Mouse (Mus musculus) kidney, postnatal 14 days (tissue): ENCODE measurements around the gene 1700001O22Rik.
A peak's percentile ranks its signal among the peaks of the same experiment; 100 is the strongest.

Source experiments
- DNase-seq: peaks from one replicate; pipeline ENCODE4 v3.0.0; 2022; ENCODE audit warnings: mixed read lengths

The 1700001O22Rik gene

DNA sequence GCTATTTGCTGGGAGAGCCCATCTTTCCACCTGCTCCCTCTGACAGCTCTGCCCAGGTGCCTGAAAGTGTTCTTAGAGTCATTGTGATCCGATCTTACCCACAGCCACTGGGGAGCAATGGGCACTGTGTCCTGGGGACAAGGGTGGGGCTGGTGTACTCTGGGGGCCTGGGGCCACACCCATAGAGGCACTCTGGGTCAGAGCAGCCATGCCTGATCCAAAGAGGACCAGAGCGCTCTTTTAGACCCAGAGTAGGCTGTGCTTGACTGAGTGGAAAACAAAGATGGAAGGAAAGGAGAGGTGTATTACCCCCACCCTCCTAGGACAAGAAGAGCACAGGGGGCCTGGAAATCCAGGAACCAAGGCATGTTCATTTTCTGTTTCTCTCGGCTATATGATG, at the start of gene 1700001O22Rik:
Gene 1700001O22Rik (minus strand): TSS at position 58 of the 400 bp plus-strand sequence.
- DNase-seq, result no peak

DNA sequence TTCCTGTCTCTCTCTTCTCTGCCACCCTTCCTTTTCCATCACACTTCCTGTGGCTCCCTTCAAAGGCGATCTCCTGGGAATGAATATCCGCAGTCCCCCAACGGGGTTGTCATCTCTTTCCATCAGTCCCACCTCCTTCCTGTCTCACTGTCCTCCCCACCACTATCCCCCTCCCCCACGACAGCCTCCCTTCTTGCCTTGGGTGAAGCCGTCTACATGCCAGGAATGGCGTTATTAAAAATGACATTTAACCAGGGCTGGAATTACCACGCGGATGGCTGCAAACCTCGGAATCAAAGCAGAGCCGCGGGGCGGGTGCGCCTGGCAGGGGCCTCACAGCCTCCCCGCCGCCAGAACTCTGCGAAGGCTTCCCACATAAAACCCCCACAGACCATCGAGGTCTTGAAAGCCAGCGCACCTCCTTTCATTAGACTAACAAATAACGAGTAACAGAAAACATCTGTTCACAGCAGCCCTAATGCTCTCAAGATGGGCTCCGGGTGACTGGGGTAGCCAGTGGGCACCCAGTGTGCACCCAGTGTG, 49.4 kb upstream of the 1700001O22Rik start:
- DNase-seq, result peak; percentile 20

DNA sequence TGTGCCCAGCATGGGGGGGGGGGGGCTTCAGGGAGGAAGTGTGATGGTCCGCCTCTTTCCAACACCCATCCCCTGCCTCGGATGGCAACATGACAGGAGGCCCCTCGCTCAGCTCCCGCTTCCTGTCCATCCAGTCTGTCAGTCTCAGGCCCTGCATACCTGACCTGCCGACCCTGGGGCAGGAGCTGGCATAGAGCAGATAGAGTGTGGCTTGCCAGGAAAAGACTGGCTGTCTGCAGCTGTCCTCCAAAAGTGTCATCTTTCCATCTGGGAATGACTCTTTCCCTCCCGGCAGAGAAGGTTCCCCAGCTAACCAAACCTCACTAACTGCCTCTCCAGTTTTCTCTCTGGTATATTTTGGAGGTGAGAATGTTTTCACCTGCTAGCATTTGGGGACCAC, 47.1 kb upstream of the 1700001O22Rik start:
- DNase-seq, result no peak

DNA sequence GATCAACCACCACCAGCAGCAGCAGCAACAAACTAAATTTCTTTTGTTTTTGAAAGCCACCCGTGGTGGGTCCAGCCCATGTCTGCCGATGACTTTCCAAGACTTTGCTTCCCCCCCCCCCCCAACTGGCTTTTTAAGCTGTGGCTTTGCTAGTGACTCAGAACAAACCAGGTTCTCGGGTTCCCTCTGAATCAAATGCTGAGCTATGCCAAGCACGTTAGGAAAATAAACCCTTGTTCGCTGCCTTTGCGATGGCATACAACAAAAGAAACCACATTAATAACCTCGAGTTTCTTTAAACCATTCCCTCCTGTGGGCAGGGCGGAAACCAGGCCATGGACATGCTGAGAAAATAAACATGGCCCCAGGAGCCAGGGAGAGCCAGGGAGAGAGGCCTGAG, 44.7 kb upstream of the 1700001O22Rik start:
- no peak for DNase-seq

DNA sequence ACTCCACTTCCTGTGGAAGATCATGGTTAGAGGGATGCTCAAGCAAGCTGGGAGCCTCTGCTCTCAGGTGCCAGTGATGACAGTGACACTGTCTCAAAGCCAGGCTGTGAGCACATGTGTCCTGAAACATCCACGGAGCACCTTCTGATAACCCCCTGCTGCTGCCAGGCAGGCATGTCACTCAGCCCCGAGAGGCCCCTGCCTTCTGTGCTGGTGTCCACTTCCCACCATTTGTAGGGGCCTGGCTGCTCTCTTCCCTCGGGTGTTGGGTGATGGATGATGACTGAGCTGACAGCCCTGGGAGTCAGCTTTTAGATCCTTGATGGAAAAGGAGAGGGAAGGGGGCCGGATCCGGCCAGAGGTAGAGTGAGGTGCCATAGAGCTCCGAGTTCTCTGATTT, 43.3 kb upstream of the 1700001O22Rik start:
- no peak for DNase-seq

DNA sequence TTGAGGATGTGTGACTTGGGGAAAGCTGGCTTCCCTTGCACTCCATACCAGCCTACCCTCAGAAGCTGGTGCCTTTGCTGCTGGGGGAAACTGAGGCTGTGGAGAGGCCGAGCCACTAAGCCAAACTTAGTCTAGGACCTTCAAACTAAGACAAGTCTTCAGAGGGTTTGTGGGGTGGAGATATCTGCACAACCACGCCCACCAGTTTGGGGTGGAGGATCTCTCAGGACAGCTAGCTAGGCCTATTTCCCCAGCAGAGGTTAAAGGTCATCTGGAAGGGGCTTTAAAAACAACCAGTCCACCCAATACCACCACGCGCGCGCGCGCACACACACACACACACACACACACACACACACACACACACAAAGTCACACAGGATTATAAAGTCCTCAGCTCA, 42.8 kb upstream of the 1700001O22Rik start:
- no peak for DNase-seq

DNA sequence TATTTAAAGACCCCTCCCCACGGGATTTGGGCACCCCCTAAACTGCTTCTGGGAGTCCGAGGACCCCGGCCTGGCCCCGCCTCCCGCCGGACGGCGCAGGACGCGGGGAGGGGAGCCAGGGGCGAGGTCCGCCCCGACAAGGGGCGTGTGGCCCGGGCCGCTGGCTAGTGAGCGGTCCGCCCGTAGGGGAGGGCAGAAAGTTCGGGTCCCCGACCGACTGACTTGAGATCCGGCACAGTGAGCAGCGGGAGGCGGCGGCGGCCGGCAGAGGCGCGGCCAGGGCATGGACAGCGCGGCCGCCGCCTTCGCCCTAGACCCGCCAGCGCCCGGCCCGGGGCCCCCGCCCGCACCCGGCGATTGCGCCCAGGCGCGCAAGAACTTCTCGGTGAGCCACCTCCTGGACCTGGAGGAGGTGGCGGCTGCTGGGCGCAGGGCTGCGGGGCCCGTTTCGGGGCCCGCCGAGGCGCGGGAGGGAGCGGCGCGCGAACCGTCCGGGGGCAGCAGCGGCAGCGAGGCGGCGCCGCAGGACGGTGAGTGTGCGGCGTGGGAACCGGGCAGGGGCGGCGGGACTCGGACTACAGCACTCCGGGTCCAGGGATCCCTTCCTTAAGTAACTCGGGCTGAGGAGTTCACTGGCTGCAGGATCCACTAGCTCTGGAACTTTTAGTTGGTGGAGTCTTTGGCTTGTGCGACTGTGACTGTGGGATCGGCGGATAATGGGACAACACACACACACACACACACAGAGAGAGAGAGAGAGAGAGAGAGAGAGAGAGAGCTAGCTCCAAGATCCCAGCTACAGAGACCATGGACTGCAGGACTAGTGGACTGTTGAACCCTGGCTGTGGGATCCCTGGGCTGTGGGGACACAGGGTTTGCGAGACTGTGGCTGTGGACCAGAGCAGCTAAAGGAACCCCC, 42.0 kb upstream of the 1700001O22Rik start:
- peak; percentile 47 for DNase-seq

DNA sequence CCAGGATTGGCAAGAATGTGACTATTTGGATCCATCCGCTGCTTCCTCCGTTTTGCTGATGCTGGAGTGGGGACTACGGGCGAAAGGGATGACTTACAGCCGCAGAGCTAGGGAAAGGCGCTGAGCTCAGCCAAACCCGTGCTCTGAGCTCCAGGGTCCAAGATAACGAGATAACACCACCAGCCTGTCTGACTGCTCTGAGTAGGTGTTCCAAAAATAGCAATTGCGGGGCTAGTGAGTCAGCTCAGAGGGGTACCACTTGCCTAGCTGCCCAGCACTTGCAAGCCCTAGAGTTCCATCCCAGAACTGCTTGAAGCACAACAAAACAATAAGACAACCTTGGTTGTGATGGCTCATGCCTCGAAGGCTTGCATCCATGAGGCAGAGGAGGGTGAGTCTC, 39.2 kb upstream of the 1700001O22Rik start:
- DNase-seq, result no peak

DNA sequence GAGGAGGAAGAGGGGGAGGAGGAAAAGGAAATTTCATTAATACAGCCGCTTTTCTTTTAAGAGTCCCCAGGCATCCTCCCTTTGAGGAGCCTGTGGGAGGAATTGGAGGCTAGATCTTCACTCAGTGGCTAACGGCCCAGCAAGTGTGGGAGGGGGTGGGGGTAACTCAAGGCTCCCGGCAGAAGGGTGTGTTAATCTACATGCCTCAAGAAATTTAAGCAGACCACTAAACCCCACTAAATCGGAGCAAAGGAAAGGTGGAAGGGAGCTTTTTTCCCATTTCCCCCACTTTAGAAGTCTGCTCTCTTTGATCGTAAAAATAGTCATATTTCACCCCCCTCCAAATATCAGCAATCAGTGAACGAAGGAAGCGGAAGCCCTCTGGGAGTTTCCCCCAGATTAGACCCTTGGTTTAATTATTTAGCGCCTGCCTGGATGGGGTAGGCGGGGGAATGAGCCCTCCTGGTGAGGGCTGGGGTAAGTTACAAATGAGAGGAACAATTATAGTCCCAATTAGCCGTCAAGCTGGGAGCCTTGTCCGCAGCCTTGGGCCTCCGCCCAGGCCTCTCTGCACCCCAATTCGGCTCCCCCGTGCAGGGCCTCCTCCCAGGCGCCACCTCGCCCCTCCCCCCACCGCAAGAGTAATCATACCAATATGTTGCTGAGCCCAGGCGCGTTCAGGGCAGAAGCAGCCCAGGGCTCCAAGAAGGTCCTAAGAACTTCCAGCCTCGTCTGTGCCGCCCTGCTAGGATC, 33.0 kb upstream of the 1700001O22Rik start:
- DNase-seq, result no peak

DNA sequence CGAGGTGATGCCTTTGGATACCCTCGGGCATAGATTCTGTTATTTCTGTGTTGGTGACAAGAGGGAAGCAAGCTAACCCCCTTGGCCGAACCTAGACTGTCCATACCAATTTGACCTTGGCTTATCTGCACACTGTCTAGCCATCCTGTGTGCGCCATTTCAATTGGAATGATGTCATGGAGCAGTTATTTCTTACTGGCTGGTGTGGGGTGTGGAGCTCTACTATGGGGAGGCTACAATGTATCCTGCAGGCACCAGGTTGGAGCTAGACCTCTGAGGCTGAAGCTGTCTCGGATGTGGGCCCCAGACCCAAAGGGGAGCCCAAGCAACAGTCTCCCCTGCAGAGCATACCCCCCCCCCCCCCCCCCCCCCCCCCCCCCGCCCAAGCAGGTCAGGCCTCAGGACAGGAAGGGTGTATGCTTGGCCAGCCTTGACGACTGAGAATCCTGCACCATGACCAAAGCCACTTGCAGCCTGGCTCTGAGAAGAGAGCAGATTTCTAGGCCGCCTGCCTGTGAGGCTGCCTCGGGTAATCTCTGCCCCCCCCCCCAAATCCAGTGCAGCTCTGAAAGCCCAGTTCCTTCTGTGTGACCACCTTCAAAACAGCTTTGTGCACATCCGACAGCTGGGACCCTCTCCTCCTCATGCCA, 31.0 kb upstream of the 1700001O22Rik start, which contains the start of gene Prrx2:
Gene Prrx2 (plus strand): TSS at position 600 of the 650 bp plus-strand sequence.
- DNase-seq, result no peak

DNA sequence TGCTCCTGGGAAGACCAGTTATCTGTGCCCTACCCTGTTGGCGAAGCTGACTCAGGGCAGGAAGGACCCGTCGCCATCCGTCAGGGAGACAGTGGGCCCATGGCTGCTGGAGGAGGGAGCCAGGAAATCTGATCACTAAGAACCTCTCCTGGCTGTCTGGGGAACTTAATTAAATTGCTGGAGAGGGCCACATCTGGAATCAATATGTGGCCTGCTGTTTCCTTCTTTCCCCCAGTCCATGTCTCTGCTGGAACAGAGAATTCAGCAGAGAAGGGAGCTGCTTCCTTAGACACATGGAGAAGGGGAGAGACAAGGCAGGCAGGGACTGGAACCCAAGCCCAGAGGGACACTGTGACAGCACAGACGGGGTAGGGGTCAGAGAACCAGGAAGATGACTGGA, 30.2 kb upstream of the 1700001O22Rik start:
- DNase-seq, result no peak

DNA sequence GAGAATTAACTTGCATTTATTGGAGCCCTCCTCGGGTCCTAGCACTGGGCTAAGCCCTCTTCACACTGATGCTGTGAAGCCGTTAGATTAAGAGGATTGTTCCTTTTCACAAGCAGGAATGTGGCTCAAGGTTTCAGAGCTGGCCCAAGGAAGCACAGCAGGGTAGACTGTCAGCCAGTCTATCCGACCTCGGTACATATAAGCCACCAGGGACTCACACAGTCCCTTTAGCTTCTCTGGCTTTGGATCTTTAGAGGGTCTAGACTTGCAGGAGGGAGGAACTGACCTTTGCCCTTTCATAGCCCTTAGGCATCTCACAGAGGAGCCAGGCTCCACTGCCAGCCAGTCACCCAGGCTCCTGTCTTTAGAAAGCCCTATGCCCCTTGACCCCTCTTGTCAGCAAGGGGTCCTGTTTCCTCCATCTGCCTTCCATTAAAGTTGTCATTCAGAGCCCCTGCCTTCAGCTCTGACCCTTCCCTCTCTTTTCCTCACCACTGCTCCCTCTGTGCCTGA, 26.9 kb upstream of the 1700001O22Rik start, which contains the start of gene Asb6:
Gene Asb6 (minus strand): TSS at position 51 of the 513 bp plus-strand sequence.
- DNase-seq, result no peak

DNA sequence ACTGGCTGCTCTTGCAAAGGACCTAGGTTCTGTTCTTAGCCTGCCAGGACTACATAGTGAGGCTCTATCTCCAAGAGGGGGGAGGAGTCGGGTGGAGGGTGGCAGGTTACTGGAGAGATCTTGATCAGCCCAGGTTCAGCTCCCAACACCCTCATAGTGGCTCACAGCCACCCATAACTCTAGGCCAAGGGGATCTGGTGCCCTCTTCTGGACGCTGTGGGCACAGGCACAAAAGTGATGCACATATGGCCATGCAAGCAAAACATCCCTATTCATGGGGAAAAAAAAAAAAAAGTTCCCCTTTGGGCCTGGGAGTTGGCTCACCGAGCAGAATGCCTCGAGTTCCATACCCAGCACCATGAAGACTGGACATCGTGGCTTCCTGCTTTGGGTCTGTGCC, 25.9 kb upstream of the 1700001O22Rik start:
- DNase-seq, result peak; percentile 33

DNA sequence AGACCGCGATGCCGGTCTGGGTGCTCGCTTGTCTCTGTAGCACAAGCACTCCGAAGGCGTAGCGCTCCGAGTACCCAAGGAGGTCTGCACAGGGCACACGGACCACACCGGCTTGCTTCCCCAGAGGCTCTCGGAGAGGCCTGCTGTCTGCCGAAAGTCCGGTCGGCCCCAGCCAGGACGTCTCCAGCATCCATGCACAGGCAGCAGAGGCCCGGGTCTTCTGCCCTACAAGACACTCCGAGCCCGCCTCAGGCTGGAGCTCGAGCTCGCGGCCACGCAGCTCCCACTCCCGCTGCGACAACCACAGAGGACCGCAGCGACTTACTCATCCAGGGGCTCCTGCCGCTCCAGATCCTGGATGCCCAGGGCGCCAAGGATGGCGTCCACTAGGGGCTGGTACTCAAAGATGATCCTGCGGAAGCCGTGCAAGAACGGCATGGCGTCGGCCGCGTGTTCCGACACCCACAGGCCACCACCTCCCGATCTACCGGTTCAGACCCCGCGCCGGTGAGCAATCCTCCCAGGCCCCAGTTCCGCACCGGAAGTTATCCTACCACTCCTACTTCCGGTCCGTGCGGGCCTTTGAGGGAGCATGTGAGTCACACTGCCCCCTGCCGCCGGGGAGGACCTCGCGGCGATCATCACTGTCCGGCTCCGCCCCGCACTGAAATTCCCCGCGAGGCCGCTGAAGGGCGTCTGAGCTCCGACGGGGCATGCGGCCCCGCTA, 24.5 kb upstream of the 1700001O22Rik start:
- peak; percentile 95 for DNase-seq

DNA sequence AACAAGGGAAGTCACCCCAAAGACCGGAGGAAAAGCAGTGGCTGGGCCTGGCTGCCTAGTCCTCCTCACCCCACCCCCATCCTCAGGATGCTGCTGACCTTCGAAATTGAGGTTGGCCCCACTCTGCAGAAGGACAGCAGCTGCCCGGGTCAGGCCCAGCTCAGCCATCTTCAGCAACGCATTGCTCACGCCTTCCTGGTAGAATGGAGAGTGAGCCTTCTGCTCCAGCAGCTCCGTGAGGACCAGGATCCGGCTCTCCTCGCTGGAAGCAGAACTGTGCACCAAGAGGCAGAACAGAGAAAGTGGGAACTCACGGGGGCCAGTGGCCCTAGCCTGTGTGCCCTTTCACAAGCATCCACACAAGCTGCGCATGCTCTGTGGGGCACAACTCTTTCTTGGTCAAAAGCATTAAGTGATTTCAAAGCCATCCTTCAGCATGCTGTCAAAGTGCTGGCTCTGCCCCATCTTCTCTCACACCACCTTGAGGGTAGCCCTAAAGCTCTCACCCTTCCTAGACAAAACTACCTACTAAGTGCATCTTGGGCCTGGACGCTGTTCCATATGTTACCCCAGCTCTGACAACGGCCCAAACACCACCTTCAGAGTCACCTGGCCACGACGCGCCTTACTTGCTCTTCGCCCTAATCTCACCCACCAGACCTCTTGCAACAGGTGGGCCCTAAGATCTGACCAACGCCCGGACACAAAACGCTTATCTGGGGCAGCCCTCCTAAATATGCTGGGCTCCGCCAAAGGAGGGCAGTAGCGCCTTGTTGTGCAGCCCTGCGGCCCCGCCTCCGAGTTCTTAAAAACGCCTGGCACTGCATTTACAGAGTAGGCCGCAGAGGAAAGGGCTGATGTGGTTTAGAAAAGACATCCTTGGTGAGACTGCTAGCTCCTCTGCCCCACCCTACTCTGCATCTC, 23.6 kb upstream of the 1700001O22Rik start:
- DNase-seq, result peak; percentile 64

DNA sequence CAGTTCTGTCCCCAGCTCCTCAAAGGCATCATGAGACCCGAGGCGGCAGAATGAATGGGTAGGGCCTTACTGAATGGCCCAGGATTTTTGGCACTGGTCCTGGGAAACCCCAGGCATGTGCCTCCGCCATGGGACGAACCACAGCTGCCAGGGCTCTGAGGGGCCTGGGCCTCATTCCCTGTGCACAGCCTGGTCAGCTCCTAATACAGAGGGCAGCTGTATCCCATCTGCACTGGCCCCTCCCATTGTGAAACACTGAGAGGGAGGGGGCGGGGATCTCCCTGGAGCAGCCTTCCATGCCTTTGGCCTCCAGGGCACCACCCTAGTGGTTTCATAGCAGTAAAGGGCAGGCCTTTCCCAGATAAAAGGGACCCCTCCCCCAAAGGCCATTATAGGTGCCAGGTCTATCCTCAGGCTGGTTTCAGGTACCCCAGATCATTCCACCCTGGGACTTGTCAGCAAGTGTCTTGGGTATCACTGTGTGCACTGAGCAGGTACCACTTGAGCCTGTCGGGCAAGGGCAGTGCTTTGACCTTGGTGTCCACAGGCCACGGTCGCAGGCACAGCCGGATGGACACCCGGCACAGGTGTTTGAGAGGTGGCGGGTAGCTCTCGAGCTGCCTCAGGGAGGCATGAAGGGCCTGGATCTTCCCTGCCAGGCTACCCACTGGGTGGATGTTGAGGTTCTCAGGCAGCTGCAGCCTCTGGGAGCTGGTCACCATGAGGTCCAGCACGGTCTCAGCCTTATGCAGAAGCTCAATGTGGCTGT, 20.1 kb upstream of the 1700001O22Rik start:
- peak; percentile 85 for DNase-seq

DNA sequence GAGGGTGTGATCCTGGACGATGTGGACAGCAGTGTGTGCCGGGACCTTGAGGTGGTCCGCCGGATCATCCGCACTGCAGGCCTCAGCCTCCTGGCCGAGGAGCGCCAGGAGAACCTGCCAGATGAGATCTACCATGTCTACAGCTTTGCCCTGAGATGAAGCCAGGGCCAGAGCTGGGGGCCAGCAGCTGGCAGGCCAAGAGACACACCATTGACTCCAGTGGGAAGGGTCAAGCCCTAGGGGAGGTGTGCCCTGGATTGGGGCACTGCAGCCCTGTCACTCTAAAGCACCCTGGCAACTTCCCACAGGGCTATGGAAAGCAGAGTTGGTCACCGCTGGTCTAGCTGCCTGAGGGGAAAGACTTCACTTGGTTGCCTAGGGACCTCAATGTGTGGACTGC, 19.0 kb upstream of the 1700001O22Rik start:
- DNase-seq, result no peak

DNA sequence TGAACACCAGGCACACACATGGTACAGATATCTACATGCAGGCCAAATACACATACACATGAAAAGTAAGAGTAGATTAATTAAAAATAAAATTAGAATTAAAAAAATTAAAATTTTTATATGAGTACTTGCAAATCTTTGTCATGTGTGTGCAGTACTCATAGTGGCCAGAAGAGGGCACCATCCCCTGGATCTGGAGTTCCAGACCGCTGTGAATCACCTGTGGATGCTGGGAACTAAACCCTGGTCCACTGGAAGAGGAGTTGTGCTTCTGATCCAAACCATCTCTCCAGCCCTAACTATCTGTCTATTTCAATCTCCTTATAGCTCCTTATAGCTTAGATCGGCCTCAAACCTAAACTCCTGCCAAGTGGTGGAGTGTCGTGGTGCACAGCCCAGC, 17.6 kb upstream of the 1700001O22Rik start:
- no peak for DNase-seq

DNA sequence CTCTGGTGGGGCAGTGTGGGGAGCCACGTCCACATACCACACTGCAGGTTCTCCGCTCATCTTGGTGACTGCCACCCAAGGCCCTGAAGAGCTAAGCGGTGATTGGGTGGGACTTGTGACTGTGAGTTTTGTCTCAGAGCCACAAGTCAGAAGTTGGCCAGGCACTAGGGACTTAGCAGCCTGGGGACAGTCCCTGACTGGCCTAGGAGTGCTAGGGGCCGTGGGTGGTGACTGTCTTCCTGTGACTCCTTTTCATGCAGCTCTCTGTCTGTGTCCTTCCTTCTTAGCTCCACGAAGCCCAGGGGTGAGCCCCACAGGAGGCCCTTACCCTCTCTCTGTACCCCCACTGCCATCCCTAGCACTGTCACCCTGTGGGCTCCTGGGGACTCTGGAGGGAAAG, 16.4 kb upstream of the 1700001O22Rik start:
- no peak for DNase-seq

DNA sequence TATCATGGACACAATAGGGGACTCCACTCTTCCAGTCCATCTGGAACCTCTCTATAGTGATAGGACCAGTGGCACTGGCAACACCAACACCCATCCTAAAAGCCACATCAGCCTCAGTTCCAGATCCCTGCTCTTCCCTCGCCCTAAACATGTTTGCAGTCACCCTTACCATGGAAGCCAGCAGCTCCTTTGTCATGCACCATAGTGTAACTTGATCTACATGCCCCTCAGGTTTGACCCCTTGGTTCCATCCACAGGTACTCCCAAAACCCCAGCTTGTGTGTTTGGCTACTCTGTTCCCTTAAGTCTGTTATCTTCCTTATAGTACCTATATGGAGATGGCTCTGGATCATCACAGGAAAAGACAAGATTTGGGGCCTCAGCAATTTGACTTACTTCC, 12.9 kb upstream of the 1700001O22Rik start:
- no peak for DNase-seq
